Mouse (Mus musculus) cerebellum, postnatal 36 days (tissue): ENCODE data around the gene Tmem132d.

Experiments used
- DNase-seq, 2 experiments: peaks; one replicate each; pipeline ENCODE4 v3.0.0; 2021 to 2022; ENCODE audit warnings: mixed read lengths in 2 of 2

The Tmem132d gene

DNA sequence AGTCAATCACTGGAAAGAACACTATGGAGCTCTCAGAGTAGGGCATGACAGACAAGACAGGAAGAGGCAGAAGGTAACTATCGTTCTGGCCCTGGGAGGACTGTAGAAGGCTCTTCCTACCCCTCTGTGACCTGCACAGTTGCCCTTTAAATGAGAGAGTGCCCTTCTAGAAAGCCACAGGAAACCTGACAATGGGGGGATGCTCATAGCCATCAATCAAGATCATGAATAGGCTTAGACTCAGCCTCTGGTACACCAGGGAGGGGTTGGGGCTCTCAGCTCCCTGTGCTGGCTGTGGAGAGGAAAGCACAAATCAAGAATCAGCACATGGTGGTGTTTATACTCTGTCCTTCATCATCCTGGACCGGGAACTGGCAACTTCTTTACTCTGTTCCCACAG is 227.2 kb downstream of the Tmem132d start:
- DNase-seq = no peak

- DNase-seq = no peak
Observed at GRCm38 (mm10) chr5:128204685-128205320, 228.1 kb downstream of the Tmem132d start.

- DNase-seq = no peak
Observed at GRCm38 (mm10) chr5:128203879-128204581, 228.8 kb downstream of the Tmem132d start.

DNA sequence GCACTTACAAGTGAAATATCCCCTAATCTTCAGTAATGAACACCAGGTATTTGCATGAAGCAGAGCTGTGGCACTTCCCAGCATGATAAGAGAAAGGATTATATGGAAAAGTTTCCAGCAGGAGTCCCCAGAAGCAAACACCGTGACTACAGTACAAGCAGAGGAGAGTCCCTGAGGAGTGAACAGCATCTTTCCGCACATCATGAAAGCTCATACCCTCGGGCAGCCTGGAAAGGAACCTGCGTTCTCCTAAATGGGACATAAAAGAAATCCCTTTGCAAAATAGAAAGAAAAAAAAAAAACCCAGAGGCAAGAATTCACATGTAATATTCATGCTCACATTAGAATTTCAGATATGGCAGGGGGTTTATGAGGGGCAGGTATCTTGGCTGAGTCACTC is 238.8 kb downstream of the Tmem132d start:
- DNase-seq = no peak

- DNase-seq = no peak
Observed at GRCm38 (mm10) chr5:128192485-128193055, 240.3 kb downstream of the Tmem132d start.

DNA sequence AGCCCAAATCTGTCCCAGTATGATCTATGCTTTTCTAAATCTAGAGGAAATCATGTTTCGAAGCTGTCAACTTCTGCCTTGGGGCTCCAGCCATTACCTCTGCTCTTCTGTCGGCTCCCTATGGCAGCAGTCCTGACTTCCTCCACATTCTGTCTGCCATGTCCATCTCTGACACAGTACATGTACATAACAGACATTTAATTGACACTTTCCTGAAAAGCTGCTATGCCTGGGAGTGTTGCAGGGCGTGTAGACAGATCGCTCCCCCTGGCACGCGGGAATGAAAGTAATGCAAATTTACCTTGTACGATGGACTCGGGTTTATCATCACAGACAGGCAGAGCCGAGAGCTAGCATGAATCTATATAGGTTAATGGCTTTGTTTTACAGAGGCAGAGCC is 241.2 kb downstream of the Tmem132d start:
- no peak for DNase-seq

- DNase-seq = no peak
Observed at GRCm38 (mm10) chr5:128190243-128190820, 242.5 kb downstream of the Tmem132d start.

- DNase-seq = no peak
Observed at GRCm38 (mm10) chr5:128176234-128176633, 256.6 kb downstream of the Tmem132d start.

GRCm38 (mm10) chr5:128158901-128159675 is 273.8 kb downstream of the Tmem132d start:
- DNase-seq = no peak

GRCm38 (mm10) chr5:128151461-128151860 is 281.4 kb downstream of the Tmem132d start:
- no peak for DNase-seq

DNA sequence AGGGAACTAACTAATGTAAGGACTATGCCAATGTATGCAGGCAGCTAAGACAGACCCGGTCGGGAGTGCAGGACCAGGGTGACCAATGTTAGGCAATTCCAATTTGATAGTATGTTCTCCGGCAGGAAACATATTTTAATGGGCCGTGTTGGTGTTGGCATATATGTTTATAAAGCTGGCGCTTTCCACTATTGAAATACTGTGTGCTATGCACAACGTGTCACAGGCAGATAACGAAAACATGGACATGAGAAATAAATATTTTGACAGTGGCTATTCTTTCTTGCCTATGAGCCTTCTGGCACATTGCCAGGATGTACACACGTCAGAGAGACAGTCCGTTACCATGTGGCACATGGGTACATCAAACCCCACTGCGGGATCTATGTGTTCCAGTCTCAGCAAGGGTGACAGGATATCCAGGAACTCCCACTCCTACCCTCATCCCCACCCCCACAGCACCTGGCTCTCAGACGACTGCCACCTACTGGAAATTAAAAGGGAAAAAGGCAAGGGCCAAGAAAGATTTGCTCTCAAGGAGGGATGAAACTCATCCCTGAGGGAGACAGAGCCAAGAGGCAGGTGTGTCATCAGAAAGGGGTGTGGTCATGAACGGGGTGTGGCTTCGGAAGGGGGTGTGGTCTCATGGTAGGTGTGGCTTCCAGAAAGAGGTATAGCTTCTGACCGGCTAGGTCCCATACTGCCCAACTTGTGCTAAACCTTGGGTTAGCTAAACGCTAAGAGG is 285.8 kb downstream of the Tmem132d start:
- DNase-seq = no peak

GRCm38 (mm10) chr5:128144799-128145198 is 288.1 kb downstream of the Tmem132d start:
- no peak for DNase-seq

DNA sequence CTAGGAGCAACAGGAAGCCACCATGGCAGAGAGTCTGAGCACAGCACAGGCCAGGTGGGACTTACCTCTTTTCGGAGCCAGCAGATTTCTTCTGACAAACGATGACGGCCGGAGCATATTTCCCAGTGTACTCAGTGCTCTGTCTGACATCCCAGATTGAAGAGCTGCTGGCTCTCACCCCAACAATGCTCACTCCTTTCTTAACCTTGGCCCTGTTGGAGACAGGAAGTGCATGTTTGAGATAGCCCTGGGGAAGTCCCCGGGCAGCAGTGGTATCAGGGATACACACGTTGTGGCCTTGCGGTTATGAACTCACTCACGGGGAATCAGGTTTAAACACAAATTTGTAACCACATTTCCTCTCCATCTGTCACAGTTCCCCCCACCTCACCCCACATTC is 296.1 kb downstream of the Tmem132d start:
- no peak for DNase-seq

GRCm38 (mm10) chr5:128122656-128123055 is 310.2 kb downstream of the Tmem132d start:
- DNase-seq = no peak

DNA sequence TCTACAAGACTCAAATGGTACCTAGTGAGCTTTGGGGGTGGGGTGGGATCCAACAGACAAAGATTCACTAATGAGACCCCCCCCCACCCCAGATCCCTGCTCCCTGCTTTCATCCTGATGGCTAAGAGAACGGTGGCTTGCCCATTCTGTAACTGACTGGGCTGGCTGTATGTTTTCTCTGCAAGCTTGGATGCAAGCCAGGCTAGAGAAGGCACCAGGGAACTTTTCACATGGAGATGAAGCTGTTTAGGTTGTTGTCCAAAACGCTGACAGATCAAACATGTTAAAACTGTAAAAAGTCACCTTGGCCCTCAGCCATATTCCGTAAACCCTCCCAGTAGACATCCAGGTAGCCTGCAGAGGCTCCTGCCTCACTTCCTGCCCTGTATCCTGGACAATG is 313.7 kb downstream of the Tmem132d start:
- no peak for DNase-seq

DNA sequence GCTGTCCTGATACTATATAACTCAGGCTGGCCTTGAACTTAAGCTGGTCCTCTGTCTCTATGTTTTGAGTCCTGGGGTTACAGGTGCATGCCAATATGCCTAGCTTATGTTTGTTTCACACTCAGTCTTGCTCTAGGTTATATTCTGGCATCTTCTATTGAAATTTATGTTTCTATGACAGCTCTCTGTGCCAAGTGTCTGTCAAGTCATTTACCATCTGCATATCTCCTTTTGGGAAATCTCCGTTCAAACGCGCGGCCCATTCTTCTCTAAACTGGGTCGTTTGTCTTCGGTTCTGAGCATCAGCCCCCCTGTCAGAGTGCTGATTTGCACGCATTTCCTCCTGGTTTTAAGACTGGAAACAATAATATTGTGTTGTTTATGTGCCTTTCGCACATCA is 319.8 kb downstream of the Tmem132d start:
- no peak for DNase-seq

DNA sequence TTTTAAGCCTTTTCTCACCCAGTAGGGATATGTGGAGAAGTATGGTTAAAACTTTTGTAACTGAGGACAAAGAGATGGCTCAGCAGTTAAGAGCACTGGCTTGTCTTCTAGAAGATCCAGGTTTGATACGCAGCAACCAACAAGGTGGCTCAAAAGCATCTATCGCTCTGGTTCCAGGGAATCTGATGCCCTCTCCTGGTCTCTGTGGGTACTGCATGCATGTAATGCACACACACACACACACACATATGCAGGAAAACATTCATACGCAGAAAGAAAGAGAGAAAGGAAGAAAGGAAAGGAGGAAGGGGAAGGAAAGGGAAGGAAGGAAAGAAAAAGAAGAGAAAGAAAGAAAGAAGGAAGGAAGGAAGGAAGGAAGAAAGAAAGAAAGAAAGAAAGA is 320.4 kb downstream of the Tmem132d start:
- DNase-seq = no peak

- DNase-seq = no peak
Observed at GRCm38 (mm10) chr5:128111664-128112063, 321.2 kb downstream of the Tmem132d start.

- no peak for DNase-seq
Observed at GRCm38 (mm10) chr5:128102556-128102955, 330.3 kb downstream of the Tmem132d start.

- no peak for DNase-seq
Observed at GRCm38 (mm10) chr5:128100331-128100730, 332.5 kb downstream of the Tmem132d start.

GRCm38 (mm10) chr5:128099439-128099838 is 333.4 kb downstream of the Tmem132d start:
- no peak for DNase-seq

DNA sequence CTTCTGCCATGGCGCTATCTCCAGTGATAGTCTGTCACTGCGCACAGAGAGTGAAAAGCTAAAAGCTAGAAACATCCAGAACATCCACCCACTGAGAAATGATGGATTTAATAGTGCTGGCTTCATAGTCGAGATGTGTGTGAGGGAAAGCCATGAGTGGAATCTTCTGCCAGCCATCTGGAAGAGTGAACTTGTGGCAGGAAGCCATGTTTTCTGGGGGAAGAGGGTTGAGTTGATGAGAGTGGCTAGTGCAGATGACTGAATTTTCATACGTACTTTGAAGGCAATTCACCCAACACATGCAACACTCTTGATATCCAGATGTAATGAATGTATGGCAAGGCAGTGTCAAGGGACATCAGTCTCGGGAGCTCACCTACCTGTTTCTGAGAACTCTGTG is 342.3 kb downstream of the Tmem132d start:
- DNase-seq = no peak
